Mouse (Mus musculus): ENCODE data around the gene Fndc3b. TPM values are rescaled to one million over a fixed set of nuclear protein-coding genes. Genes with fewer than 3 reads are reported as not detected.

Fndc3b gene
- polyA plus RNA-seq, 1 experiment = 14.2 TPM

DNA sequence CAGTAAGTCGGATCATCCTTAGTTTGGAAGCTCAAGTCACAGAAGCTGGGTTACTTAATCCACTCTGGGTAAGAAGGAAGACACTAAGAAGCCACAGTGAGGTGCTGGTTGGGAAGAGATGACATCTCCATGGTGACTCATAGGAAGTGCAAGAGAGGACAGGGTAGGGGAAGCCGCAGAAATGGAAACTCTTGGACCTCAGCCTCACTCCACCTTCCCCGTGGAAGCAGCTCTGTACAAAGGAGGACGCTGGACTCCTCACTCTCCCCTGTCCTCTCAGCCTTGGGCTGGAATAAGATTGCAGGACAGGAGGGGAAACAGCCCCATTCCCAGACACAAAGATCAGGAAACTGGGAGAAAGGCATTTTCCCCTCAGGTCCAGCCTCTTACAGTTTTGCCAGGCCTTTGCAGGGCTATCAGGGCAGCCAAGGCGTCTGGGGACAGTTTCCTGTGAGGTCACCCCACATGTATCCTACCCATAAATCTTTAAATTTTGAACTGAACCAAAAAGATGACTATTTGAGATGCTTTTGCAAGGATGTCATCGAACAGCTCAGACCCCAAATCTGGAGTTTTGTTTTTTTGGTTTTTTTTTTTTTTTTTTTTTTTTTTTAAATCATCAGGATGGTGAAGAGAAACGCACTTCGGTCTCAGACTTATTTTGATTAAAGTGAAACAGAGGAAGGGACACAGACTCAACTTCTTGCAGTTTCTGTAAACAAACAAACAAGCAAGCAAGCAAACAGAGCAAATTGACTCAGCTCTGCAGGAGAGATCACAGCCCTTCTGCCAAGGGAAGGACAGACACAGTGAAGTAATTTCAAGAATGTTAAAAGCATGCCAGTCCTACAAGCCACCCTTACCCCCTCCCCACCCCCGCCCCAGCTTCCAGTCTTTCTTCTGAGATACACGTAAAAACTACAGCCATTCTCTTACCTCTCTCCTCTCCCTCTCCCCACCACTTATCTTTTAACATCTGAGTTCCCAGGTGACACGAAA lies 126.2 kb downstream of the Fndc3b start:
- WGBS = 35% methylated on average over 11 of the region's 11 CpGs
- no peak overlapping the region for H3K4me3 ChIP-seq (ENCODE audit: insufficient read depth, low read depth, low read length)
- H3K27ac ChIP-seq (ENCODE audit: insufficient read depth, low read depth, low read length) = peak overlapping the region; percentile 80
- no peaks in the 10 kb centered on the region for H3K27me3 ChIP-seq (replicated peaks; ENCODE audit: control insufficient read depth, insufficient read depth, low read length)
- DNase-seq = peak; percentile 70
- no peaks in the 10 kb centered on the region for H3K36me3 ChIP-seq (ENCODE audit: control insufficient read depth, insufficient read depth, low read length)
- H3K4me1 ChIP-seq (ENCODE audit: control insufficient read depth, insufficient read depth, low read length) = peaks cover 19% of the 10 kb centered on the region
- TF ChIP-seq POLR2A (IDR thresholded peaks at IDR 0.05; ENCODE audit: low read depth, low read length) (no peak), CTCF (conservative IDR thresholded peaks at IDR 0.05; ENCODE audit: insufficient read depth, insufficient read length, low read depth, low read length) (no peak)

DNA sequence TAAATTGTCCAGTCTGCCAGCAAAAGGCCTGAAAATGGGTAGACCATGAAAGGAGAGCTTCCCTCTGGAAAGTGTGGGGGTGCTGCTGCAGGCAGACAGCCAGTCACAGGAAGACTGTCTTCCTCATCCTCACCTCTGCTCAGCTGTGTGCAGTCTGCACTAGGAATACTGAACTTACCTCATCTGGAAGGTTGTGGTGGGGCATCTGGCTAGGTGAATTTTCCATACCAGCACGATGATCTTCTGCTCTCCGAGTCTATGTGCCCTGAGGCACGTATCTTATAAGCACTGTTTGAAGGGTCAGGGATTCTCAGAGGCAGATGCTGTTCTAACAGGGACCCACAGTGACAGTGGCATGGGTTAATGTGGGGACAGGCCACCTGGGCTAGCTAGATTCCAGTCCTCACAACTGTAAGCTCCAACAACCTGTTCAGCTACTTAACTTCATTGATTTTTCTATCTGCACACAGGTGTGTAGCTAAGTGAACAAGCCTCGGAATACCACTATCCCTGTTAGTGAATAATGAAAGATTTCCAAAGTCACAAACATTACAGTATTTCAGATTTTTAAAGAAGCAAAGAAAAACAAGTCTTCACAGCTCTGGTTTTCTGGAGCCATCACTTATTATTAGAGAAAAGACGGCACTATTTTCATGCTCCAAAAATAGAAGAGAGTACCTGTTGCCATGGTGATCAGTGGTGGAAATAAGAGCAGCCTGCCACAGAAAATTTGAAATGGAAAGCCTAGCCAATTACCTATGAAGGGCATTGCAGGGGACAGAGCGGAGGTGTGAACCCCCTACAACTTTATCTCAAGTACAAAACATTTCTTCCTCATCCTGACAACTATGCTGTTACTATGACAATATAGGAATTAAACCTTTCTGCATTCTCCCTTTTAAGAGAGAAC lies 128.9 kb downstream of the Fndc3b start:
- Histone ChIP-seq H3K27ac (ENCODE audit: insufficient read depth, low read depth, low read length) (no peak overlapping the region), H3K36me3 (ENCODE audit: control insufficient read depth, insufficient read depth, low read length) (no peaks in the 10 kb centered on the region), H3K27me3 (replicated peaks; ENCODE audit: control insufficient read depth, insufficient read depth, low read length) (no peaks in the 10 kb centered on the region), H3K4me1 (ENCODE audit: control insufficient read depth, insufficient read depth, low read length) (peaks cover 19% of the 10 kb centered on the region), H3K4me3 (ENCODE audit: insufficient read depth, low read depth, low read length) (no peak overlapping the region)
- WGBS = 69% methylated on average over 6 of the region's 6 CpGs
- TF ChIP-seq CTCF (conservative IDR thresholded peaks at IDR 0.05; ENCODE audit: insufficient read depth, insufficient read length, low read depth, low read length) (no peak), POLR2A (IDR thresholded peaks at IDR 0.05; ENCODE audit: low read depth, low read length) (no peak)
- no peak for DNase-seq

DNA sequence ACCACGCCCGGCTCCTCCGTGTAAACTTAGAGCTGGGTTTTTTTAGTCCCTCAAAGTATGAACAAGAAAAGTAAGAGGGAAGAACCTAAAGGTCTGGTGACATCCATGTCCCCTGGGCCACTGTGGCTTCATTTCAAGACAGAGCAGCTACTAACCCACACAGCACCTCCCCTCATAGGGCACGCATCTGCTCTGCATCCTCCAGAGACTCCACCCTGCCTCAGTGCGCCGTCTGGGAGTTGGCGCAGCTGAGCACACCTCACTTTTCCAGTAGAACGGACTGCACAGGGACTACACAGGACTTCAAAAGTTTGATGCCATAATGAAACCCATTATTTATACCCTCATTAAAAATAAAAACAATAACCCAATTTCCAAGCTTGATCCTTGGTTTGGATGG lies 130.2 kb downstream of the Fndc3b start:
- no peak overlapping the region for H3K4me3 ChIP-seq (ENCODE audit: insufficient read depth, low read depth, low read length)
- no peaks in the 10 kb centered on the region for H3K36me3 ChIP-seq (ENCODE audit: control insufficient read depth, insufficient read depth, low read length)
- H3K27me3 ChIP-seq (replicated peaks; ENCODE audit: control insufficient read depth, insufficient read depth, low read length) = no peaks in the 10 kb centered on the region
- peaks cover 16% of the 10 kb centered on the region for H3K4me1 ChIP-seq (ENCODE audit: control insufficient read depth, insufficient read depth, low read length)
- no peak overlapping the region for H3K27ac ChIP-seq (ENCODE audit: insufficient read depth, low read depth, low read length)
- DNase-seq = no peak
- no peak for TF ChIP-seq CTCF (conservative IDR thresholded peaks at IDR 0.05; ENCODE audit: insufficient read depth, insufficient read length, low read depth, low read length)
- no peak for TF ChIP-seq POLR2A (IDR thresholded peaks at IDR 0.05; ENCODE audit: low read depth, low read length)
- WGBS = 91% methylated on average over 8 of the region's 8 CpGs

DNA sequence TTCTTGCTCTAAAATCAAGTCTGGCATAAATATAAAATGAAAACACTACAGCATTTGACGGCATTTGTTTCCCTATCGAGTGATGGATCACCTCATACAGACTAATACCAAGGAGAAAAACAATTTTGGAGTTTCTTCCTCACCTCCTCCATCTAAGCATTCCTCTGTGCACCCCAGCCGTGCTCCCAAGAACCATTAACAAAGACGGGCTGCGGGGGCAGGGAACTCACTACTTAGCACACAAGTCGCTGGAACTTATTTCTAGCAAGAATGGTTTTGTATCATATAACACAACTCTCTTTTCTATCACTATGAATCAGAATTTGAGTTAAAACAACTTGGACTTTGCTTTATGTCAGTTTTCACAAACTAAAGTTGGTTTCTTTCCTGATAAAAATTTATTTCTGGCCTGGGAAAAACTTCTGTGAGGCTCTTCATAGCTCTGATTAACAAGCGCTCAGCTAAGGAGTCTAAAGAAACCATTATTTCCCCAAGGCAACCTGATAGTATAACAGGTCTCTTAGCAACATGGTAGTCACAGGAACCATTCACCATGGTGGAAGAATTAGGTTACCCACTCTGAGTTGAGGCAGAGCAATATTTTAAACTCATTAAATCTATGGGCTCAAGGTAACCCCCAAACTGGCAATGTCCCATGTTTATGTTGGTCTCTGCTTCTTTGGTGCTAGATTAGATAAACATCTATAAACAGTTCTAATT lies 131.1 kb downstream of the Fndc3b start:
- Histone ChIP-seq H3K4me3 (ENCODE audit: insufficient read depth, low read depth, low read length) (no peak overlapping the region), H3K27ac (ENCODE audit: insufficient read depth, low read depth, low read length) (no peak overlapping the region), H3K27me3 (replicated peaks; ENCODE audit: control insufficient read depth, insufficient read depth, low read length) (no peaks in the 10 kb centered on the region), H3K36me3 (ENCODE audit: control insufficient read depth, insufficient read depth, low read length) (no peaks in the 10 kb centered on the region), H3K4me1 (ENCODE audit: control insufficient read depth, insufficient read depth, low read length) (peaks cover 17% of the 10 kb centered on the region)
- DNase-seq = no peak
- TF ChIP-seq POLR2A (IDR thresholded peaks at IDR 0.05; ENCODE audit: low read depth, low read length) (no peak), CTCF (conservative IDR thresholded peaks at IDR 0.05; ENCODE audit: insufficient read depth, insufficient read length, low read depth, low read length) (no peak)
- WGBS = 59% methylated on average over 7 of the region's 7 CpGs

DNA sequence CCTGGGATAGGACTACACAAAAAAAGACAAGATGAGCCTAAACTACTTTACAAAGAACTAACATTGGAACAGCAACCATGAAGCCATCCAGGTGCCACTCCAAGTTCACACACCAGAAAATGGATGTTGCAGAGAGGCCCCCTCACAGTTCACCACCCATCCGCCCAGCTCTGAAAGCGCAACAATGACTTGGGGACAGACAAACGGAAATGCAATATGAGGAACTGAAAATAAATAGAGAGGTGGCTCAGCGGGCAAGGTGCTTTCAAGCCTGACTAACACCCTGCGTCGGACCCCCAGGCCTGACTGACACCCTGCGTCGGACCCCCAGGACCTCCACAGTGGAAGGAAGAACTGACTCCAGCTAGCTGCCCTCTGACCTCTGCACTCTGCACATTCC lies 131.9 kb downstream of the Fndc3b start:
- Histone ChIP-seq H3K36me3 (ENCODE audit: control insufficient read depth, insufficient read depth, low read length) (no peaks in the 10 kb centered on the region), H3K27ac (ENCODE audit: insufficient read depth, low read depth, low read length) (no peak overlapping the region), H3K27me3 (replicated peaks; ENCODE audit: control insufficient read depth, insufficient read depth, low read length) (no peaks in the 10 kb centered on the region), H3K4me3 (ENCODE audit: insufficient read depth, low read depth, low read length) (no peak overlapping the region), H3K4me1 (ENCODE audit: control insufficient read depth, insufficient read depth, low read length) (peaks cover 12% of the 10 kb centered on the region; the same call in 1 of the 2 replicates)
- TF ChIP-seq POLR2A (IDR thresholded peaks at IDR 0.05; ENCODE audit: low read depth, low read length) (no peak), CTCF (conservative IDR thresholded peaks at IDR 0.05; ENCODE audit: insufficient read depth, insufficient read length, low read depth, low read length) (no peak)
- no peak for DNase-seq
- 60% methylated on average over 8 of the region's 8 CpGs for WGBS

DNA sequence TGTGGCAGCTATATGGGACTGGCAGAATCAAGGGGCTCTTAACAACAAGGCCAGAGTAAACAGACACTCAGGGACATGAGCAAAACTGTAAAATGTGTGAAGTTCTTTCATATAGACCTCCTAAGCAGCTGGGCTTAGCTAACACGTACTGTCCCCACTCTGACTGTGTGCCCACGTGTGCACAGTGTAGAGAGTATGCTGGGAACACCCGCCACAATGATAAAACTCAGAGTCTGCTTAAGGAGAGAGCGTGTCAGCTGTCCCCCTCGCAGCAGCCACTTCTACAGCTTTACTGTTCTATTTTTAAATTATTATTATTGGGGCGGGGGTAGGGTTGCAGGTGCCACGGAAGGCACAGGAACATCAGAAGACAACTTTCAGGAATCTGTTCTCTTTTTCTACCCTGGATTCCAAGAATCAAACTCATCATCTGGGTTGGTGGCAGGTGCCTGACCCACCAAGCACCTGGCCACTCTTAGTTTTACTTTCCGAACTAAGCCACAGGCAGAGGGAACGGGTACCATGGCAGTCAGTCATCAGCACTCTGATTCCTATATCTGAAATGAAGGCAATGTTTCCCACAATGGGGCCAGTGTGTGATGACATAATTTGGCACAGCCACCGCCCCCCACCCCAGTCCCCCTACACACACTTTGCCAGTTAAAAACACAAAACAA lies 133.6 kb downstream of the Fndc3b start:
- no peak overlapping the region for H3K4me3 ChIP-seq (ENCODE audit: insufficient read depth, low read depth, low read length)
- no peak for DNase-seq
- TF ChIP-seq POLR2A (IDR thresholded peaks at IDR 0.05; ENCODE audit: low read depth, low read length) (no peak), CTCF (conservative IDR thresholded peaks at IDR 0.05; ENCODE audit: insufficient read depth, insufficient read length, low read depth, low read length) (no peak)
- H3K36me3 ChIP-seq (ENCODE audit: control insufficient read depth, insufficient read depth, low read length) = no peaks in the 10 kb centered on the region
- 92% methylated on average over 10 of the region's 10 CpGs for WGBS
- H3K4me1 ChIP-seq (ENCODE audit: control insufficient read depth, insufficient read depth, low read length) = peaks cover 12% of the 10 kb centered on the region; the same call in 1 of the 2 replicates
- H3K27me3 ChIP-seq (replicated peaks; ENCODE audit: control insufficient read depth, insufficient read depth, low read length) = no peaks in the 10 kb centered on the region
- no peak overlapping the region for H3K27ac ChIP-seq (ENCODE audit: insufficient read depth, low read depth, low read length)

Measured in kidney, adult 2 months (tissue).